Mouse (Mus musculus) midbrain, embryonic 16.5 days (tissue): Measurements from ENCODE around the gene Cnnm4. TPM values are rescaled to one million over a fixed set of nuclear protein-coding genes. Genes with fewer than 3 reads are reported as not detected.

Experiments
- ATAC-seq: fragments of 200-750 bp; cut with Nextera tagmentation; 2 replicates; pipeline ENCODE4 v1.8.0; 2017; ENCODE audit warnings: moderate TSS enrichment
- H3K27ac ChIP-seq: fragments of 300-500 bp; sonication (generic); 2 replicates; pipeline ENCODE4 v1.5.1; 2014; ENCODE audit warnings: mild to moderate bottlenecking, low read length, mixed read lengths
- H3K27me3 ChIP-seq: fragments of 300-500 bp; sonication (generic); 2 replicates; pipeline ENCODE4 v1.6.1; 2014; ENCODE audit warnings: low read depth, low read length, mixed read lengths; ENCODE audit not compliant: control insufficient read depth, insufficient read depth
- H3K36me3 ChIP-seq: fragments of 300-500 bp; sonication (generic); 2 replicates; pipeline ENCODE4 v1.6.1; 2014; ENCODE audit warnings: mild to moderate bottlenecking, low read length, moderate library complexity, mixed read lengths; ENCODE audit not compliant: control insufficient read depth, insufficient read depth
- H3K4me1 ChIP-seq: fragments of 300-500 bp; sonication (generic); 2 replicates; pipeline ENCODE4 v1.6.1; 2014; ENCODE audit warnings: mild to moderate bottlenecking, low read length, mixed read lengths; ENCODE audit not compliant: control insufficient read depth, insufficient read depth
- H3K4me2 ChIP-seq: fragments of 300-500 bp; sonication (generic); 2 replicates; pipeline ENCODE4 v1.6.1; 2014; ENCODE audit warnings: mild to moderate bottlenecking, low read length, mixed read lengths
- H3K4me3 ChIP-seq: fragments of 300-500 bp; sonication (generic); 2 replicates; pipeline ENCODE4 v1.5.1; 2014; ENCODE audit warnings: low read depth, mild to moderate bottlenecking, low read length, moderate library complexity, mixed read lengths
- H3K9ac ChIP-seq: fragments of 300-500 bp; sonication (generic); 2 replicates; pipeline ENCODE4 v1.6.1; 2014; ENCODE audit warnings: low read depth, low read length, mixed read lengths
- H3K9me3 ChIP-seq: fragments of 300-500 bp; sonication (generic); replicated peaks from 2 replicates; pipeline ENCODE4 v1.6.1; 2014; ENCODE audit warnings: mild to moderate bottlenecking, low read length, mixed read lengths; ENCODE audit not compliant: control insufficient read depth, poor library complexity, severe bottlenecking
- WGBS: fragments of 180-500 bp; shearing (Covaris S2); extraction: QIAGEN DNeasy Blood & Tissue Kit; methylation state at CpG from one replicate; pipeline ENCODE4 v1.1.7; 2014; 5-methylcytosine and 5-hydroxymethylcytosine counted together
- polyA plus RNA-seq: library from polyadenylated mRNA; unstranded; fragments of >200 nt; fragmentation: Nextera tagmentation; extraction: Ambion mirVana; gene quantifications from 2 replicates; pipeline ENCODE4 v1.2.1, GENCODE M21; 2015

Gene Cnnm4
- polyA plus RNA-seq, 1 experiment from 2014 or later, result 11.5 TPM

DNA sequence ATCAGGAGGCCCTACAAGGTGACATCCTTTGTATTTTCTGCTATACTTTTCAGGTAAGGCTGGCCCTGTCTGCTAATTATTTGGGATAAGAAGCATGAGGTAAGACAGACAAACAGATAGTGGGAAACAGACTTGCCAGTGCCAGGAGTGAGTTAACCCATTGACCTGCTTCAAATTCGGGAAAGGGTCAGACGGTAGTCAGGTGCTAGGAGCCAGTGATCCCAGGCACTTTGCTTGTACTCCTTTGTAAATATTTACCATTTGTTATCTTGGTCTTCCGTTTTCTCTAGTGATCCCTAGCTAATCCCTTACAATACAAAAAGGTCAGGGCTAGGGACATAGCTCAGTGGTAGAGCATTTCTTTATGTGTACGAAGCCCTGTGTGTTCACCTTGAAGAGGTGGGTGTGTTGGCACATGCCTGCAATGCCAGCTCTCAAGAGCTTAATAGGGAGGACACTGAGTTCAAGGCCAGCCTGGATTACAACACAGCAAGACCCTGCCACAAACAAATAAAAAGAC, 5.7 kb upstream of the Cnnm4 start:
- Histone ChIP-seq H3K36me3 (no peaks in the 10 kb centered on the region), H3K4me3 (no peak overlapping the region), H3K9ac (no peak overlapping the region), H3K27me3 (no peaks in the 10 kb centered on the region), H3K4me1 (peaks cover 4% of the 10 kb centered on the region), H3K4me2 (no peak overlapping the region), H3K9me3 (no peaks in the 10 kb centered on the region), H3K27ac (no peak overlapping the region)
- WGBS, result 84% methylated on average over 4 of the region's 4 CpGs
- ATAC-seq, result no peak

DNA sequence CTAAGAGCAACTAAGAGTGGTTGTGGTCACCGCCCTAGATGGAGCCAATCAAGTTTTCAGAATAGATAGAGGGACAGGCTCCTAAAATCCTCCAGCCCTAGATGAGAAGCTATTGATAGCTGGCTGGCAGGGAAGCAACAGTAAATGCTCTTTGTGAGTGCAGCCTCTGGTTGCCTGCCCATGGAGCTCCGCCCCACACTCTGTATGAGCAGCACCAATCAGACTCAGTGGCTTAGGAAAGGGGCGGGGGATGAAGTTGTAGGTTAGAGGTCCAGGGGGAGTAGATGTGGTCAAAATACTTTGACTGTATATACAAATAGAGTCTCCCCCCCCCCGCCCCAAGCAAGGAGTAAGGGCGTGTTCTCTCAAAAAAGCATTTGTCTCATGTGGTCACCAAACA, 4.0 kb upstream of the Cnnm4 start:
- Histone ChIP-seq H3K36me3 (no peaks in the 10 kb centered on the region), H3K27me3 (no peaks in the 10 kb centered on the region), H3K4me2 (no peak overlapping the region), H3K9me3 (no peaks in the 10 kb centered on the region), H3K9ac (no peak overlapping the region), H3K4me1 (peaks cover 11% of the 10 kb centered on the region), H3K27ac (no peak overlapping the region), H3K4me3 (no peak overlapping the region)
- no peak for ATAC-seq
- WGBS, result 54% methylated on average over 5 of the region's 5 CpGs

DNA sequence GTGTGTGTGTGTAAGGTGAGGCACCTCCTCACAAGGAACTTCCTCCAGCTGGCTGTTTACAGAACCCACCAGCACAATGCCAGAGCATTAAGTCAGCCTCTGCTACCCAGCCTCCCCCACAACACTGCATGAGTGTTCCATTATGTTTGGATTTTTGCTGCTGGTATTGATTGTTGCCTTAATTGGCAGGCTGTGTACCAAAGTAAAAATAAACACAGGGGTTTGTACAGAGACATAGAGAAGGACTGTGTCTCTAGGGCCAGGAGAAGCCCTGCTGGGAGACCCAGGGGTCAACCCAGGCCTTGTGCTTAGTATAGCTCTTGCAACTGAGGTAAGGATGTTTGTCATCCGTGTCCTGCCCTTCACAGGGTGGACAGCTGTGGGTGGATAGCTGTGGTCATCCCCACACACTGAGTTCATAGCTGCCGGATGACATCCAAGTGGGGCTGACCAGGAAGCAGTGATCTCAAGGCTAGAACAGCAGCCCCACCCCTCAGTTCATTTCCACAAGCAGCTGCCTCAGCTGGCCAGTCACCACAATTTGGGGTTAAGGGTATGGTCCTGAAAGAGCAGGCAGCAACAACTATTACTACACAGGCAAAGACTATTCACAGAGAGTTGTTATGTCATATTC, 1.5 kb upstream of the Cnnm4 start:
- no peaks in the 10 kb centered on the region for H3K36me3 ChIP-seq
- no peak overlapping the region for H3K4me3 ChIP-seq
- peaks cover 35% of the 10 kb centered on the region for H3K4me1 ChIP-seq
- no peaks in the 10 kb centered on the region for H3K9me3 ChIP-seq
- WGBS, result 53% methylated on average over 2 of the region's 2 CpGs
- no peak overlapping the region for H3K9ac ChIP-seq
- ATAC-seq, result no peak
- no peak overlapping the region for H3K27ac ChIP-seq
- no peak overlapping the region for H3K4me2 ChIP-seq
- H3K27me3 ChIP-seq, result no peaks in the 10 kb centered on the region

- H3K36me3 ChIP-seq, result no peaks in the 10 kb centered on the region
- no peak; the same call in 1 of the 2 replicates for ATAC-seq
- H3K4me2 ChIP-seq, result peak overlapping the region; percentile 80
- H3K9ac ChIP-seq, result peak overlapping the region; percentile 83
- peak overlapping the region; percentile 76 for H3K4me3 ChIP-seq
- H3K9me3 ChIP-seq, result no peaks in the 10 kb centered on the region
- peaks cover 49% of the 10 kb centered on the region for H3K4me1 ChIP-seq
- no peak overlapping the region for H3K27ac ChIP-seq
- whole genome bisulfite sequencing, result 15% methylated on average over 18 of the region's 18 CpGs
- no peaks in the 10 kb centered on the region for H3K27me3 ChIP-seq
Observed at GRCm38 (mm10) chr1:36472106-36472440, 653 bp downstream of the Cnnm4 start.

DNA sequence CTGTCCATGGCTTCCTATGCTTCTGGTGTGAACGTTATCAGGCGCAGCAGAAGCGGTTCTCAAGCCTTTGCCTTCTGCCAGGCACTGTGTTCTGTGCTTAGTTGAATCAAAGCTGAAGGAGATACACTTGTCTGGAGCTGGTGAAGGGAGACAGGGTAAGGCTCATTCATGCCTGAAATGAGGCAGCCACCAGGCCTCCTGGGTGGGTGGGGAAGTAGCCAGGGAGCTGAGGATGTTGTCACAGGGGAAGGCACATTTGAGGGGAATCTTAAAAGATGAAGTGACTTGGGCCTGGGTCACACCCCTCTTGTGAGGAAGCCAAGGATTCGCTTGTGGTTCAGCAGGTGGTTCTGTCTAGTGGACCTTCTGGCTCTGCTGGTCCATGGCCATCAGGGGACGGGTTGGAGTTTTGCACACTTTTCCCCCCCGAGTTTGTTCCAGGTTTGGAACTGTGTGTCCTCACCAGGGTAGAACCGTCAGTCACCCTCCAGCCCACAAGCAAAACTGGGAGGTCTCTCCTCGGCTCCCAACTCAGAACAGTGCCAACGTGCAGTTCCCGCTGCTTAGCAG, 1.9 kb downstream of the Cnnm4 start:
- WGBS, result 85% methylated on average over 10 of the region's 10 CpGs
- Histone ChIP-seq H3K27ac (no peak overlapping the region), H3K36me3 (no peaks in the 10 kb centered on the region), H3K9ac (peak overlapping the region; percentile 45; the same call in 1 of the 2 replicates), H3K9me3 (no peaks in the 10 kb centered on the region), H3K4me2 (peak overlapping the region; percentile 80), H3K4me1 (peaks cover 49% of the 10 kb centered on the region), H3K4me3 (0 out of 2 replicates have a peak overlapping the region, but pooled peaks have one; percentile 14), H3K27me3 (no peaks in the 10 kb centered on the region)
- ATAC-seq, result no peak

- no peaks in the 10 kb centered on the region for H3K36me3 ChIP-seq
- peaks cover 49% of the 10 kb centered on the region for H3K4me1 ChIP-seq
- H3K27me3 ChIP-seq, result no peaks in the 10 kb centered on the region
- H3K4me2 ChIP-seq, result peak overlapping the region; percentile 80
- no peak overlapping the region for H3K9ac ChIP-seq
- WGBS, result 70% methylated on average over 3 of the region's 3 CpGs
- ATAC-seq, result no peak
- no peak overlapping the region for H3K4me3 ChIP-seq
- no peaks in the 10 kb centered on the region for H3K9me3 ChIP-seq
- H3K27ac ChIP-seq, result no peak overlapping the region
Observed at GRCm38 (mm10) chr1:36474646-36475045, 3.2 kb downstream of the Cnnm4 start.

GRCm38 (mm10) chr1:36475480-36476110, 4.2 kb downstream of the Cnnm4 start:
- no peak overlapping the region for H3K27ac ChIP-seq
- H3K4me1 ChIP-seq, result peaks cover 47% of the 10 kb centered on the region
- ATAC-seq, result no peak
- 50% methylated on average over 8 of the region's 8 CpGs for WGBS
- H3K27me3 ChIP-seq, result no peaks in the 10 kb centered on the region
- 0 out of 2 replicates have a peak overlapping the region, but pooled peaks have one; percentile 3 for H3K4me3 ChIP-seq
- H3K9me3 ChIP-seq, result no peaks in the 10 kb centered on the region
- H3K4me2 ChIP-seq, result peak overlapping the region; percentile 80
- peak overlapping the region; percentile 42 for H3K9ac ChIP-seq
- no peaks in the 10 kb centered on the region for H3K36me3 ChIP-seq

DNA sequence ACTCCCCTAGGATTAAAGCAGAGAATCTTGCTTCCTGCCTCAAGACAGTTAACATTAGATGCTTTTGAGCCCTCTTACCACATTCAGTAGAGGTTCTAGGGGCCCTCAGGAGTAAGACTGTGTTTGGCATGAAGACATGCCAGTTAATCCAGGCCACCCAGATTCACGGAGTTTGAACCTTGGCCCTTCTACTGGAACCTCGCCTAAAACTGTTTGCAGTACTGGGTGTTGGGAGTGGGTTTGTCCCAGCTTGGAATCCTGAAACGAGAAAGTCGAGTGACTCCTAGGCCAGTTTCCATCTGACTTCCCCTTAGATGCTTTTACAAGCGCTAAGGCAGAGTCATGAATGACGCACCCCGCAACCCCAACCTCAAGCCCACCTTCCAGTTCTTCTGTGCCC, 5.0 kb downstream of the Cnnm4 start:
- no peak for ATAC-seq
- Histone ChIP-seq H3K27ac (no peak overlapping the region), H3K27me3 (no peaks in the 10 kb centered on the region), H3K4me2 (no peak overlapping the region), H3K4me1 (peaks cover 44% of the 10 kb centered on the region), H3K36me3 (no peaks in the 10 kb centered on the region), H3K4me3 (no peak overlapping the region), H3K9ac (no peak overlapping the region), H3K9me3 (no peaks in the 10 kb centered on the region)
- WGBS, result 90% methylated on average over 7 of the region's 7 CpGs

DNA sequence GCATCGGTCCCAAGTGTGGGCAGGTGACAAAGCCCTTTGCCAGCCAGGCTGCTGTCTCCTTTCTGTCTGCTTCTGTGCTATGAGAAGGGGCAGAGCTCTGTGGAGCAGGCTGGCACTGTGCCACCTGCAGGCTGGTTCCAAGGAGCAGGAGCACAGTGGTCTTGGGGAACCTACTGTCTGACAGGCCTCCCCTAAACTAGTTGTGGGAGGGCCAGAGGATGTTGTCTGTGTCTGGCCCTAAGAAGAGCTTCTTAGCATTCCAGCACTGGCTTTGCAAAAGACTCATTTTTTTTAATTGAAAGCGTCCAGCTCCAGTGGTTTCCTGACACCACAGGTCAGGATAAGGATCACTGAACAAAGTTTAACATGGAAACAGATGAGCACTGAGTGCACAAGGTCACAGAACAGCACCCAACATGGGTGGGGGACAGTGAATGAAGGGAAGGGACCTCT, 6.9 kb downstream of the Cnnm4 start:
- Histone ChIP-seq H3K27ac (no peak overlapping the region), H3K9me3 (no peaks in the 10 kb centered on the region), H3K27me3 (no peaks in the 10 kb centered on the region), H3K36me3 (no peaks in the 10 kb centered on the region), H3K4me3 (no peak overlapping the region), H3K4me1 (peaks cover 30% of the 10 kb centered on the region), H3K4me2 (no peak overlapping the region), H3K9ac (no peak overlapping the region)
- 47% methylated on average over 2 of the region's 2 CpGs for WGBS
- no peak for ATAC-seq
